Mouse (Mus musculus) heart, embryonic 16.5 days (tissue): ENCODE data around the gene Hlcs. TPM values are rescaled to one million over a fixed set of nuclear protein-coding genes. Genes with fewer than 3 reads are reported as not detected.

Experiments used
- ATAC-seq: fragments of 200-750 bp; cut with Nextera tagmentation; replicated peaks from 2 replicates; pipeline ENCODE4 v1.8.0; 2017; ENCODE audit warnings: moderate number of reproducible peaks; ENCODE audit not compliant: insufficient read depth, low FRiP score; ENCODE audit errors: extremely low read depth
- H3K27ac ChIP-seq: fragments of 300-500 bp; sonication (generic); 2 replicates; pipeline ENCODE4 v1.5.1; 2014; ENCODE audit warnings: mild to moderate bottlenecking, low read length, control low read depth, moderate library complexity
- H3K27me3 ChIP-seq: fragments of 300-500 bp; sonication (generic); 2 replicates; pipeline ENCODE4 v1.6.1; 2014; ENCODE audit warnings: low read length, mixed read lengths; ENCODE audit not compliant: control insufficient read depth, insufficient read depth
- H3K36me3 ChIP-seq: fragments of 300-500 bp; sonication (generic); 2 replicates; pipeline ENCODE4 v1.6.1; 2014; ENCODE audit not compliant: control insufficient read depth, insufficient read depth
- H3K4me1 ChIP-seq: fragments of 300-500 bp; sonication (generic); 2 replicates; pipeline ENCODE4 v1.6.1; 2014; ENCODE audit warnings: low read length, mixed read lengths; ENCODE audit not compliant: control insufficient read depth, insufficient read depth
- H3K4me2 ChIP-seq: fragments of 300-500 bp; sonication (generic); 2 replicates; pipeline ENCODE4 v1.6.1; 2014; ENCODE audit warnings: low read depth, mild to moderate bottlenecking, control low read depth, low read length
- H3K4me3 ChIP-seq: fragments of 300-500 bp; sonication (generic); 2 replicates; pipeline ENCODE4 v1.5.1; 2014; ENCODE audit warnings: mild to moderate bottlenecking, control low read depth, low read length
- H3K9ac ChIP-seq: fragments of 300-500 bp; sonication (generic); 2 replicates; pipeline ENCODE4 v1.6.1; 2014; ENCODE audit warnings: low read length, control low read depth
- H3K9me3 ChIP-seq: fragments of 300-500 bp; sonication (generic); replicated peaks from 2 replicates; pipeline ENCODE4 v1.6.1; 2016; ENCODE audit warnings: low read length; ENCODE audit not compliant: control insufficient read depth
- WGBS: fragments of 180-500 bp; shearing (Covaris S2); extraction: QIAGEN DNeasy Blood & Tissue Kit; methylation state at CpG from one replicate; pipeline ENCODE4 v1.1.7; 2014; 5-methylcytosine and 5-hydroxymethylcytosine counted together
- polyA plus RNA-seq: library from polyadenylated mRNA; unstranded; fragments of >200 nt; fragmentation: Nextera tagmentation; extraction: Ambion mirVana; gene quantifications from 2 replicates; pipeline ENCODE4 v1.2.1, GENCODE M21; 2015

Hlcs gene
- polyA plus RNA-seq, 1 experiment from 2014 or later = 6.8 TPM

DNA sequence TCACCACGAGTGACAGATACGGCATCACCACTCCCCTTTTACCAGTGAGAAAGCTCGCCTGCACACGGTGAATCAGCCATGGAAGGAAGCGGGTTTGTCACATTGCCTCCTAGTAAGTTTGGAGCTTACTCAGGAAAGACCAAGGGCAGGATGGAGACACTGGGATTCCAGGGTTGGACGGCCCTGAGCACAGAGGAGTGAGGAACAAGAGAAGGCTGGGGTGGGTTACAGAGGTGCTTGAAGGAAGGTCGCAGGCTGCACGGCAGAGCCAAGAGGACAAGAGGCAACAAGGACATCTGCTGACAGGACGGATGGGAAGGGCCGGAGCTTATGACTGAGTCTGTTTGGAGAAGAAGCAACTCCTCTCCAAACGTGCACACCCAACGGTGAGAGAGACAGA, 126.8 kb downstream of the Hlcs start:
- no peak overlapping the region for H3K4me3 ChIP-seq
- peaks cover 13% of the 10 kb centered on the region for H3K4me1 ChIP-seq
- no peak overlapping the region for H3K4me2 ChIP-seq
- no peak overlapping the region for H3K9ac ChIP-seq
- ATAC-seq = no peak
- 60% methylated on average over 12 of the region's 12 CpGs for WGBS
- no peaks in the 10 kb centered on the region for H3K36me3 ChIP-seq
- H3K27ac ChIP-seq = no peak overlapping the region
- H3K27me3 ChIP-seq = no peaks in the 10 kb centered on the region
- H3K9me3 ChIP-seq = no peaks in the 10 kb centered on the region; the same call in 1 of the 2 replicates

GRCm38 (mm10) chr16:94185430-94185829, 127.9 kb downstream of the Hlcs start:
- no peaks in the 10 kb centered on the region for H3K36me3 ChIP-seq
- 0 out of 2 replicates have a peak, but pooled peaks cover 2% of the 10 kb centered on the region for H3K27me3 ChIP-seq
- H3K9me3 ChIP-seq = no peaks in the 10 kb centered on the region
- H3K9ac ChIP-seq = no peak overlapping the region
- no peak overlapping the region for H3K4me3 ChIP-seq
- no peak overlapping the region for H3K27ac ChIP-seq
- peak; percentile 80 for ATAC-seq
- H3K4me1 ChIP-seq = peaks cover 10% of the 10 kb centered on the region
- WGBS = 13% methylated on average over 16 of the region's 16 CpGs
- H3K4me2 ChIP-seq = peak overlapping the region; percentile 24; the same call in 1 of the 2 replicates

- H3K9ac ChIP-seq = no peak overlapping the region
- H3K27me3 ChIP-seq = peaks cover 8% of the 10 kb centered on the region; the same call in 1 of the 2 replicates
- no peak overlapping the region for H3K27ac ChIP-seq
- no peak overlapping the region for H3K4me3 ChIP-seq
- 58% methylated on average over 12 of the region's 12 CpGs for WGBS
- H3K4me1 ChIP-seq = peaks cover 2% of the 10 kb centered on the region
- no peaks in the 10 kb centered on the region for H3K36me3 ChIP-seq
- no peak overlapping the region for H3K4me2 ChIP-seq
- H3K9me3 ChIP-seq = no peaks in the 10 kb centered on the region
- ATAC-seq = no peak
Observed at GRCm38 (mm10) chr16:94180122-94180870, 133.1 kb downstream of the Hlcs start.

DNA sequence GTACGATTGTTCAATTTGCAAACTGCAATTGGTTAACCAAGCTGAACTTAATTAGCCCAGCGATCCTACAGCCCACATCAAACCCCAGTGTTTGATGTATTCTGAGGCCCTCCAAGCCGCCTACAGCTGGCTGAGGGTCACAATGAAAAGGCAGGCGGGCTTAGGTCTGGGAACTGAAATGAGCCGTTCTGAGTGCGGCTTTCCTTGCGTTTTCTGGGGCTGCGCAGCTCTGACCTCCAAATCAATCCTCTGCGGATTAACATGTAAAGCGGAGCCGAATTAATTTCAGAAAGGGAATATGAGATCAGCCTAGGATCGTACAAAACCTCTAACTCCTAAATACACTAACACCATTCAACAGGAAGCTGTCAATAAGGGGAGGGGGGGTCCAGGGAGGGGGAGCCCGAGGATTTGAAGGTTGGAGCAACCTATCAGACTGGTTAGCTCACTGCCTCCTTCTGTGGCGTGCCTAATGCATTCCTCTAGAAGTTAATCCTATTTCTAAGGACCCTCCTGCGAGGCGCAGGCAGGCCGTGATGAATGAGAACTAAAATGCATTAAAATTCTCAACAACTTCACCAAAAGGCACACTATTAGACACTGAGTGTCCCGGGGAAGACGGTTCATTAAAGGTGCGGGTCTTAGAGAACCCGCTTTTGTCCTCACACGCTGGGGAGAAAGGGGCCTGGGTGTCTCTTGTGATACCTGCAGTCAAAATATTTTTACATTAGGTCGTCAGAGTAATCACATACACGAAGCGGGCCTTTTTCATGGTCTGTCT, 133.8 kb downstream of the Hlcs start:
- no peaks in the 10 kb centered on the region; the same call in 1 of the 2 replicates for H3K4me1 ChIP-seq
- H3K36me3 ChIP-seq = no peaks in the 10 kb centered on the region
- H3K27me3 ChIP-seq = peaks cover 8% of the 10 kb centered on the region; the same call in 1 of the 2 replicates
- H3K4me3 ChIP-seq = no peak overlapping the region
- no peak overlapping the region for H3K27ac ChIP-seq
- WGBS = 53% methylated on average over 25 of the region's 25 CpGs
- ATAC-seq = no peak
- no peak overlapping the region for H3K9ac ChIP-seq
- no peaks in the 10 kb centered on the region for H3K9me3 ChIP-seq
- no peak overlapping the region for H3K4me2 ChIP-seq

DNA sequence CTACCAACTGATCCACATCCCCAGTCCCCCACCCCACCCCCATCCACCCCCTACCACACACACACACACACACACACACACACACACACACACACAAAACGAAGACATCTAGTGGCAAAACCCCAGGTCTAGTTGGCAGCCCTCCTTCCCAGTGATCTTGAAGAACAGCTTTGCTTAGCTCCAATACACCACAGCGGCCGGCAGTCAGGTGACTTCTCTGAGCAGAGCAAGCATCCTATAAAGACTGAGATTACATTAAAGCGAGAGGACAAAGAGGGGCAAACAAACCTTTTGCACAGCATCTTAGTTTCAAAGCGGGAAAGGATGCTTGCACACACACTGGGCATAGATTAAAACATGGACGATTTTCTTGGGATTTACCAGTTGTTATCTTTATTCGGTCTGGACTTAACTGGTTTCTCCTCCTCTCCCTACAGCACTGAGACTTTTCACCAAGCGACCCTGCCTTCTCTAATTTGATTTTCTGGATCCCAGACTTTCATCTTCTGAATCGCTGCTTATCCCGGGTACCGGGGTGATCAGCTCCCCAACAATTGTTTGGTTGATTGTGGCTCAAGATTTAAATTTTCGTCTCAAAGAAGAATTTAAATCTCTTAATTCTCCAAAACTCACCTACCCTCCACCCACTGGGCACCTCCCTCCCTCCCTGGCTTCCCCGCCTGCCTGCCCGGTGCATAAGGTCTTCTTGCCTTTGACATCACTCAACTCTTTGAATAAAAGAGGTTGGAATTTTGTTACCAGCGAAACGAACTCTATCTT, 134.7 kb downstream of the Hlcs start:
- Histone ChIP-seq H3K9ac (no peak overlapping the region), H3K27ac (no peak overlapping the region)
- 78% methylated on average over 16 of the region's 16 CpGs for WGBS

GRCm38 (mm10) chr16:94176997-94177857, 136.1 kb downstream of the Hlcs start:
- Histone ChIP-seq H3K9ac (no peak overlapping the region), H3K36me3 (no peaks in the 10 kb centered on the region), H3K4me3 (no peak overlapping the region), H3K27ac (no peak overlapping the region), H3K4me2 (no peak overlapping the region), H3K9me3 (no peaks in the 10 kb centered on the region), H3K4me1 (no peaks in the 10 kb centered on the region; the same call in 1 of the 2 replicates), H3K27me3 (peaks cover 8% of the 10 kb centered on the region; the same call in 1 of the 2 replicates)
- WGBS = 71% methylated on average over 21 of the region's 21 CpGs
- no peak for ATAC-seq

More for the DNA sequence above, 134.7 kb downstream of the Hlcs start:
- no peaks in the 10 kb centered on the region for H3K36me3 ChIP-seq
- no peak for ATAC-seq
- H3K4me3 ChIP-seq = no peak overlapping the region
- no peak overlapping the region for H3K4me2 ChIP-seq
- H3K27me3 ChIP-seq = peaks cover 8% of the 10 kb centered on the region; the same call in 1 of the 2 replicates
- no peaks in the 10 kb centered on the region; the same call in 1 of the 2 replicates for H3K4me1 ChIP-seq
- no peaks in the 10 kb centered on the region for H3K9me3 ChIP-seq

DNA sequence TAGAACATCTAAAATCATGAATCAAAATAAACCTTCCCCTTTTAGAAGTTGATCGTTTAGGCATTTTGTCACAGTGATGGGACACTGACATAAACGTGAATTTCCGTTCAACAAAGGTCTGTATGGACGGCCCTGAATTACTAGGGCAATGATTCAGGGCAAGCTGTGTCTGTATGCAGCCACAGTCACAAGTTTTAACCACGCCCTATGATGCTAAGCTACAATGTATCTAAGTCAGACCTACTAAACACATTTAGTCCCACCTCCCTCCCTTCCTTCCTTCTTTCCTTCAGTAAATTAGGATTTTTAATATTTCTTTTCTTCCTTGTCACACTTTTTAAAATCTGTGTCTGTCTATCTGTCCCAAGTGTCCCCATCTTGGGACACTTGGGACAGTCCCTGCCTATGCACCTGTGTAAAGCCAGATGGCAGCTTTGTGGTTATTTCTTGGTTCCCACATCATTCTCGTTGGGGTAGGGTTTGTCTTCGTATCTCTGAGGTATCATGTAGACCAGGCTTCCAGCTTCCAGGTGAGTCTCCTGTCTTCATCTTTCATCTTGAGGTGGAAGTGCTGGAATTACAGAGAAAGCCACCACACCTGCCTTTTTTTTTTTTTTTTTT, 137.9 kb downstream of the Hlcs start:
- H3K4me2 ChIP-seq = no peak overlapping the region
- H3K4me3 ChIP-seq = no peak overlapping the region
- no peaks in the 10 kb centered on the region; the same call in 1 of the 2 replicates for H3K4me1 ChIP-seq
- H3K27me3 ChIP-seq = peaks cover 5% of the 10 kb centered on the region; the same call in 1 of the 2 replicates
- H3K36me3 ChIP-seq = no peaks in the 10 kb centered on the region
- H3K9me3 ChIP-seq = no peaks in the 10 kb centered on the region
- H3K9ac ChIP-seq = no peak overlapping the region
- ATAC-seq = no peak
- no peak overlapping the region for H3K27ac ChIP-seq
- 78% methylated on average over 7 of the region's 7 CpGs for WGBS

DNA sequence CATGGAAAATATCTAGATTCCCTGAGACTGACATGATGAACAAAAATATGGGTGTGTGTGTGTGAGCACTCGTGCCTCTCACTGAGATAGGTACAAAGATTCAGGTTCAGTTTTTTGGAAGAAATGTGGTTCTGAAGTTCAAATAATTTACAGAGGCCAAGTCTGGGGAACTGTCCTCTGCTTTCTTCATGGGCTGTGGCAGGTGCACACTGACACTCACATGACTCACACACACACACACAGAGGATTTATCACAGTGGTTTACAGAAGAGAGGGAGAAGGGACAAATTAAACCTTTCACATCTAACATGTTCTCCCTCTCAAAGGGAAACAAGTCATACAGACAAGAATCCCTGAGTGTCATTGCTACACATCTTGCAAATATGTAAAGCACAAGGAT, 140.0 kb downstream of the Hlcs start:
- Histone ChIP-seq H3K9me3 (no peaks in the 10 kb centered on the region), H3K4me2 (no peak overlapping the region), H3K4me3 (no peak overlapping the region), H3K4me1 (no peaks in the 10 kb centered on the region; the same call in 1 of the 2 replicates), H3K27me3 (no peaks in the 10 kb centered on the region), H3K9ac (no peak overlapping the region), H3K27ac (no peak overlapping the region), H3K36me3 (no peaks in the 10 kb centered on the region)
- WGBS = 91% methylated on average over 1 of the region's 1 CpGs
- no peak for ATAC-seq
